Mouse (Mus musculus): Measurements from ENCODE around the gene Eif5a2.

DNA sequence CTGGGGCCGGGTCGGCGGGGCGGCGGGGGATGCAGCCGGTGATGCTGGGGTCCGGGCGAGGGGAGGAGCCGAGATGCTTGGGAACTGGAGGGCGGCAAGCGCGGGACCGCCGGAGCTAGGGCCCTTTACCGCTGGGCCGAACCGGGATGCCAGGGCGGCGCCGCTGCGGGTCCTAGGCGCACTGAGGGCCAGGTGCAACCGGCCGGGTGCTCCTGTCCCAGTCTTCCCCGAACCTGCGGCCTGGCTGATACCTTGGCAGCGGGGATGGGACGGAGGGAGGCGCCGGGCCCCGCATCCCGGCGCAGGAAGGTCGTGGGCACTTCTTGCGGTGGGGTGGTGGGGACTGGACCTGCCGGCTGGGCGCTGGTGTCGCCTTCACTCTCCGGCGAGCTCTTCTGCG, 346 bp downstream of the Eif5a2 start:
- no peak for TF ChIP-seq POLR2A (IDR thresholded peaks at IDR 0.05; ENCODE audit: borderline replicate concordance, insufficient read depth, low read length)
- TF ChIP-seq CTCF (IDR thresholded peaks at IDR 0.05; ENCODE audit: borderline replicate concordance, insufficient read depth, low read depth, low read length): no peak
